Mouse (Mus musculus) lung, embryonic 16.5 days (tissue): Measurements from ENCODE around the gene Efemp2. TPM values are rescaled to one million over a fixed set of nuclear protein-coding genes. Genes with fewer than 3 reads are reported as not detected.

ENCODE experiments used
- ATAC-seq: fragments of 200-750 bp; cut with Nextera tagmentation; 2 replicates; pipeline ENCODE4 v1.8.0; 2017; ENCODE audit warnings: low read depth, mild to moderate bottlenecking, moderate library complexity
- H3K27ac ChIP-seq: fragments of 300-500 bp; sonication (generic); 2 replicates; pipeline ENCODE4 v1.5.1; 2014; ENCODE audit warnings: mild to moderate bottlenecking, control low read depth, low read length
- H3K27me3 ChIP-seq: fragments of 300-500 bp; sonication (generic); 2 replicates; pipeline ENCODE4 v1.6.1; 2014; ENCODE audit warnings: low read depth, low read length, mixed read lengths; ENCODE audit not compliant: control insufficient read depth, insufficient read depth
- H3K36me3 ChIP-seq: fragments of 300-500 bp; sonication (generic); 2 replicates; pipeline ENCODE4 v1.6.1; 2014; ENCODE audit warnings: low read length; ENCODE audit not compliant: control insufficient read depth, insufficient read depth
- H3K4me1 ChIP-seq: fragments of 300-500 bp; sonication (generic); replicated peaks from 2 replicates; pipeline ENCODE4 v1.6.1; 2014; ENCODE audit warnings: low read length, mixed read lengths; ENCODE audit not compliant: control insufficient read depth, insufficient read depth
- H3K4me2 ChIP-seq: fragments of 300-500 bp; sonication (generic); 2 replicates; pipeline ENCODE4 v1.6.1; 2014; ENCODE audit warnings: low read depth, low read length, control low read depth
- H3K4me3 ChIP-seq: fragments of 300-500 bp; sonication (generic); 2 replicates; pipeline ENCODE4 v1.5.1; 2014; ENCODE audit warnings: mild to moderate bottlenecking, low read length, control low read depth
- H3K9ac ChIP-seq: fragments of 300-500 bp; sonication (generic); 2 replicates; pipeline ENCODE4 v1.6.1; 2014; ENCODE audit warnings: low read length, control low read depth
- H3K9me3 ChIP-seq: fragments of 300-500 bp; sonication (generic); 2 replicates; pipeline ENCODE4 v1.6.1; 2016; ENCODE audit warnings: low read length; ENCODE audit not compliant: control insufficient read depth
- WGBS: fragments of 180-500 bp; shearing (Covaris S2); extraction: QIAGEN DNeasy Blood & Tissue Kit; methylation state at CpG from one replicate; pipeline ENCODE4 v1.1.7; 2014; 5-methylcytosine and 5-hydroxymethylcytosine counted together
- polyA plus RNA-seq: library from polyadenylated mRNA; unstranded; fragments of >200 nt; fragmentation: Nextera tagmentation; extraction: Ambion mirVana; gene quantifications from 2 replicates; pipeline ENCODE4 v1.2.1, GENCODE M21; 2015

The Efemp2 gene
- polyA plus RNA-seq, 1 experiment from 2014 or later, result 200 TPM

DNA sequence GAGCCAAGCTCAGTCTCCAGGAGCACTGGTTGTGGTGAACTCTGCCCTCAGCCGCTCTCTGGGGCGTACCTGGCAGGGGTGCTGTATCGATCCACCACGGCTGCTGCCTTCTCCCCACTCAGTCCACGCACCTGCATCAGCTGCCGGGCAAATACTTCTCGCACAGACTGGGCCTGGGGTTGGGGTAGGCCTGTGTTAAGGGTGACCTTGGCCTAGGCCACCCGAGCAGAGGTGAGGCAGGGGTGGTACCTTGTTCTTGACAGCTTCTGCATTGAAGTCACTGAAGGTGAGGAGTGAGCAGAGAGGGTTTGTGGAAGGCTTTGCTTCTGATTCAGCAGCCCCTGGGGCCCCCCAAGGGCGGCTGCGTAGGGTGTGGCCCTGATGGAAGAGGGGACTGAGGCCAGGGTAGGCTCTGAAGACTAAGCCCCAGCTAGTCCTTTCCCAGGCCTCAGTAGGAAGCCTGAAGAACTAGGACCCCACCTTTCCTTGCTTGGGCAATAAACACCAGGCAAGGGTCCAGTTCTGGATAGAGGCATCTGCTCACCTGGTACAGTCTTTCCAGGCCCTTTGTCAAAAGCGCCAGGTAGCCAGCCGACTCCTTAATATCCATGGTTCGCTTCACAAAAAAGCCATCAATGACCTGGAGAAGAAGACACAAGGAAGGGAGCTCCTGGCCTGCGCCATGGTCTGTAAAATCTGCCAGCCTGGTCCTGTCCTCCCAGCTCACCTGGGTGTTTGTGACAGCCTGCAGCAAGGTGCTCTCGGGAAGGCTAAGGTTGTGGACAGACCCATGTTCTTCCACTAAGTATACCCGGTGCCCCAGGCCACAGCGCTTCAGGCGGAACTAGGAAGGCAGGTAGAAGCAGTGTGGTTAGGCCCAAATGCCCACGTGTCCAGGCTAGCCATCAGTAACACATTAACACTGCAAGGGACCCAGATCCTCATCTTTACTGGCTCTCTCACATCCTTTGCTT is 9.9 kb downstream of the Efemp2 start:
- Histone ChIP-seq H3K36me3 (peaks cover 40% of the 10 kb centered on the region), H3K4me1 (peaks cover 40% of the 10 kb centered on the region), H3K4me2 (no peak overlapping the region), H3K27ac (peak overlapping the region; percentile 83; the same call in 1 of the 2 replicates), H3K27me3 (no peaks in the 10 kb centered on the region), H3K9me3 (no peaks in the 10 kb centered on the region), H3K9ac (no peak overlapping the region), H3K4me3 (no peak overlapping the region)
- 89% methylated on average over 19 of the region's 19 CpGs for WGBS
- no peak for ATAC-seq

DNA sequence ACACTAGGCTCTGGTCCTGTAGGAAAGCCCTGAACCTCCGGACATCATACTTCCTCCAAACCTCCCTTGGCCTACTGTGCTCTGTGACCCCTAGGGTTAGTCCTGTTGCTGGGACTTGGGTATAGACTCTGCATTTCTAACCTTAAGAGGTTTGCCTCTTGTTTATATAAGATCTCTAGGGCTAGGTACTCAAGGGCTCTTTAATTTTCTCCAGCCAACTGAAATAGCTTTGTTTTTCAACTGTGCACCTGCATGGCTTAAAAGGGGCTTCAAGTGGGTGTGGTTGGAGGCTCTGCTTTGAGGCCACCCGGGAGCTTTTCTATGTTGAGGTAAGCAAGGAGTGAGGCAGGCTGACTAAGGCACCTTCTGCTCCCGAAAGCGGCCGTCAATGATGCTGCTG is 10.7 kb downstream of the Efemp2 start:
- no peaks in the 10 kb centered on the region for H3K9me3 ChIP-seq
- peaks cover 40% of the 10 kb centered on the region for H3K4me1 ChIP-seq
- ATAC-seq, result no peak
- H3K27me3 ChIP-seq, result no peaks in the 10 kb centered on the region
- no peak overlapping the region for H3K4me3 ChIP-seq
- 64% methylated on average over 5 of the region's 5 CpGs for WGBS
- H3K9ac ChIP-seq, result 0 out of 2 replicates have a peak overlapping the region, but pooled peaks have one; percentile 6
- peak overlapping the region; percentile 83 for H3K27ac ChIP-seq
- peaks cover 33% of the 10 kb centered on the region for H3K36me3 ChIP-seq
- H3K4me2 ChIP-seq, result no peak overlapping the region

- Histone ChIP-seq H3K4me3 (no peak overlapping the region), H3K9ac (0 out of 2 replicates have a peak overlapping the region, but pooled peaks have one; percentile 7), H3K27me3 (no peaks in the 10 kb centered on the region), H3K36me3 (peaks cover 27% of the 10 kb centered on the region), H3K27ac (peak overlapping the region; percentile 83), H3K9me3 (no peaks in the 10 kb centered on the region), H3K4me2 (no peak overlapping the region), H3K4me1 (peaks cover 45% of the 10 kb centered on the region)
- no peak for ATAC-seq
- 67% methylated on average over 8 of the region's 8 CpGs for WGBS
These were observed 11.6 kb downstream of the Efemp2 start for GRCm38 (mm10) chr19:5485371-5485770.

- no peak overlapping the region for H3K4me3 ChIP-seq
- peak overlapping the region; percentile 83 for H3K27ac ChIP-seq
- H3K27me3 ChIP-seq, result no peaks in the 10 kb centered on the region
- no peak overlapping the region for H3K4me2 ChIP-seq
- peaks cover 45% of the 10 kb centered on the region for H3K4me1 ChIP-seq
- H3K9me3 ChIP-seq, result no peaks in the 10 kb centered on the region
- peak overlapping the region; percentile 24; the same call in 1 of the 2 replicates for H3K9ac ChIP-seq
- ATAC-seq, result no peak
- WGBS, result 91% methylated on average over 7 of the region's 7 CpGs
- H3K36me3 ChIP-seq, result peaks cover 27% of the 10 kb centered on the region
These were observed 12.1 kb downstream of the Efemp2 start for GRCm38 (mm10) chr19:5485821-5486220.

GRCm38 (mm10) chr19:5486286-5486685 is 12.5 kb downstream of the Efemp2 start:
- H3K4me3 ChIP-seq, result no peak overlapping the region; the same call in 1 of the 2 replicates
- peak overlapping the region; percentile 83 for H3K27ac ChIP-seq
- H3K36me3 ChIP-seq, result peaks cover 24% of the 10 kb centered on the region
- H3K9me3 ChIP-seq, result no peaks in the 10 kb centered on the region
- H3K4me1 ChIP-seq, result peaks cover 45% of the 10 kb centered on the region
- 59% methylated on average over 8 of the region's 8 CpGs for WGBS
- no peak for ATAC-seq
- peak overlapping the region; percentile 22; the same call in 1 of the 2 replicates for H3K4me2 ChIP-seq
- H3K9ac ChIP-seq, result peak overlapping the region; percentile 24; the same call in 1 of the 2 replicates
- no peaks in the 10 kb centered on the region for H3K27me3 ChIP-seq

DNA sequence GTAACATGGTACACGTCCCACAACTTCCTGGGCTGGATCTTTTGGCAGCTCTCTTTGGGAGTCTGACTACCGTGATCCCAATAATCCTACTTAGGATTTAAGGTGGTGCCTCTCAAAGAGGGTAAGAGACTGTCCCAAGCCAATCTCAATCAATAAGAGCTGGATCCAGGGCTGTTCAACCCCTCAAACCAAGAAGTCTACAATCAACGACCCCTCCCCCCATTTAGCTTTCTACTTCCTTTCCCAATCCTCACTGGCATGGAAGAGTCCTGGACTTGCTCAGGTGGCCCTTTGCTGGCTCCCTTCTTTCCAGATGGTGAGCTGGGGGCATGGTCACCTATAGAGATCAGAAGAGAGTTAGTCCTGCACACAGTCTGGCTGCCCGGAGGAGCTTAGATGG is 13.0 kb downstream of the Efemp2 start:
- Histone ChIP-seq H3K4me1 (peaks cover 46% of the 10 kb centered on the region), H3K27me3 (no peaks in the 10 kb centered on the region), H3K9me3 (no peaks in the 10 kb centered on the region), H3K27ac (peak overlapping the region; percentile 83), H3K9ac (no peak overlapping the region), H3K4me2 (peak overlapping the region; percentile 22; the same call in 1 of the 2 replicates), H3K4me3 (no peak overlapping the region), H3K36me3 (peaks cover 19% of the 10 kb centered on the region)
- WGBS, result 77% methylated on average over 4 of the region's 4 CpGs
- no peak for ATAC-seq

DNA sequence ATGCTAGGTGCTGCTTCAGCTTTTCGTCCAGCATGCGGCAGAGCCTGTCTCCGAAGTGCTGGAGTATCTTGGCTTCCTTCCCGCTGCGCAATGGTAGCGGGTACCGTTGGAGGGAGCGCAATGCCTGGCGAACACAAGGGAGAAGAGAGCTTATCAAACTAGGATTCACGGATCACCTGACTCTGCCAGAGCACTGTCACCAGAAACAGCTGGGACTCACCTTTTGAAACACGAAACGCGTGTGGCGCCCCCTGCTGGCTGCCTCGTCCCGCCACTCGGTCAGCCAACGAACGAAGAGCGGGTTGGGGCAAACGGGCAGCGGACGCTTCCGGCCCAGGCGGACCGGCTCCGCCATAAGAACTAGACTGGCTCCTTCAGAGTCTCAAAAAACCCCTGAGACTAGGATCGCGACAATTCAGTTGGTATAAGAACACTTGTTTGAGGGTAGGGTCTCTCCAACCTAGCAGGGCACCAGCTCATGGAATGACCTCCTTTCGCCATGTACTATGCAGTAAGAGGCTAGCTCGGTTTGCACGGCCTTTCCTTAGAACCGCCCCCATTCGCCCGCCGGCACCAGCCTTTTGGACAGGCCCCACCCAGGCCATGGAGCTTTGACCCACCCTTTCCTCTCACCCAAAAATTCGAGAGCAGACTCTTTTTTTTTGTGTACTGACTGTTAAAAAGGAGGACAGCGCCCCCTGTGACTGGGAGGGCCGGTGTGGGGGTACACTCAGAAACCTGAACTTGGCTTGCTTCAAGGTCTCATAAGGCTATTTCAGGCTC is 14.2 kb downstream of the Efemp2 start, which contains the start of gene Mus81:
Gene Mus81 (minus strand): TSS at position 635 of the 783 bp plus-strand sequence.
- peak within 1 kb of the TSS; percentile 82 for H3K9ac ChIP-seq
- H3K4me3 ChIP-seq, result peak within 1 kb of the TSS; percentile 58
- under 1% methylated on average over 39 of the region's 39 CpGs for WGBS
- H3K9me3 ChIP-seq, result no peaks in the 10 kb centered on the region
- no peaks in the 10 kb centered on the region for H3K27me3 ChIP-seq
- H3K4me2 ChIP-seq, result peak within 1 kb of the TSS; percentile 94
- H3K27ac ChIP-seq, result peak within 1 kb of the TSS; percentile 98
- peaks cover 16% of the 10 kb centered on the region for H3K36me3 ChIP-seq
- peaks cover 51% of the 10 kb centered on the region for H3K4me1 ChIP-seq
- ATAC-seq, result peak; percentile 78

DNA sequence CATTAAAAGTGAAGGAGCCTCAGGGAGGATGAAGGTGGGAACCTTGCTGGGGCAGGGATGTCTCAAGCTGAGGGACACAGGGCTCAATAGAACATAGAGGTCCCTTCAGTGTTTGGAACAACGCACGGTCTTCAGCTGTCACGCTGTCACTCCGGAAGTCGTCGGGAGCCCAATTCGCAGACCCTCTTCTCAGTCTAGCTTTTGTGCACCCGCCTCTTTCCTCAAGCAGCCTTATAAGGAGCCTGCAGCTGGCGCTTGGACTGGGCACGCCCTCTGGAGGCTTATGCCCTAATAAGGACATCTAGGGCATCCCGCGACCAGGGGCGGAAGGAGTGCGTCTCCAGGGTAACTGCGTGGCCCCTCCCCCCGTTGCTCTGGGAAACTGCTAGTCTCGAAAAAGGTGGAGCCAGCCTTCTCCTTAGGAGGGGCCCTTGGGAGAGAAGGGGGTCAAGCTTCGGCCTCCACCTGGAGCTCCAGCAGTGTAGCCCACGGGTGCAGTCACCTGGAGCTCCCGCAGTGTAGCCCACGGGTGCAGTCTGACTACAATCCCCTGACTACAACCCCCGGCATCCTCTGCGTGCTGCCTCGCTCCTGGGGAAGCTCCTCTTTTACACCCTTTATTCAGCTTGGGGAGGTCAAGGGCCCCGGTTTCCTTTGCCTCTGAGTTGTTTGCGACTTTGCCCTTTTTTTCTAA is 15.3 kb downstream of the Efemp2 start:
- Histone ChIP-seq H3K36me3 (peaks cover 19% of the 10 kb centered on the region), H3K9ac (peak overlapping the region; percentile 69), H3K4me3 (peak overlapping the region; percentile 58), H3K9me3 (no peaks in the 10 kb centered on the region), H3K27ac (peak overlapping the region; percentile 98), H3K4me1 (peaks cover 47% of the 10 kb centered on the region), H3K27me3 (no peaks in the 10 kb centered on the region), H3K4me2 (peak overlapping the region; percentile 94)
- ATAC-seq, result peak; percentile 84
- WGBS, result under 1% methylated on average over 26 of the region's 26 CpGs
